Mouse (Mus musculus) testis, adult 2 months (tissue): Measurements from ENCODE around the gene Mrtfa.

ENCODE experiments used
- CTCF ChIP-seq: fragments of 200-500 bp; IDR thresholded peaks from 2 replicates; pipeline ENCODE4 v1.5.1; 2012; ENCODE audit warnings: low read depth, mild to moderate bottlenecking, inconsistent platforms, low read length, moderate library complexity; ENCODE audit not compliant: control insufficient read depth, insufficient read depth, insufficient replicate concordance
- POLR2A ChIP-seq: fragments of 200-500 bp; IDR thresholded peaks from 2 replicates; pipeline ENCODE4 v1.6.1; 2012; ENCODE audit warnings: low read depth, mild to moderate bottlenecking, inconsistent platforms, low read length, moderate library complexity; ENCODE audit not compliant: control insufficient read depth

DNA sequence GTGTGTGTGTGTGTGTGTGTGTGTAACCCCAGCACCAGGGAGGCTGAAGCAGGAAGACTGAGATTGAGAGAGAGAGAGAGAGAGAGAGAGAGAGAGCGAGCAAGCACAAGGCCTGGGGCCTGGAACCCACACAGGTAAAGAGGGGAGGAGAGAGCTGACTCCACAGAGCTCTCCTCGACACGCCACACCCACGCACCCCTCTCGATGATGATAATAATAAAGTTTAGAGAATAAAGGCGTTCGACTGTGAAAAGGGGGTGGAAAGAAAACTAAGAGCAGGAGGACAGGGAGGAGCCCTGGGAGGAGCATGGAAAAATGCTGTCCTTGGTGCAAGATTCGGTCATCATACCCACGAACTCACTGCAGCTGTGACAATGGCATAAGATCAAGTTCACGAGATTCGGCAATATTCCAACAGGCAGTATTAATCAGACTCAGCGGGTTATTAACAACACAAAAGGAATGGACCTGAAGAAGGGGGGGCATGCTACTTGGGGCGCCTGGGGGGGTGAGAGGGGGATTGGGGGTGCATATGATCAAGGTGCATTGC, 49.3 kb upstream of the Mrtfa start:
- TF ChIP-seq CTCF, result no peak
- no peak for TF ChIP-seq POLR2A
